Mouse (Mus musculus) embryonic facial prominence, embryonic 11.5 days (tissue): ENCODE measurements around the gene Rbm42. TPM values are rescaled to one million over a fixed set of nuclear protein-coding genes. Genes with fewer than 3 reads are reported as not detected.

Experiments used
- ATAC-seq: fragments of 200-750 bp; cut with Nextera tagmentation; replicated peaks from 2 replicates; pipeline ENCODE4 v1.8.0; 2017; ENCODE audit warnings: low read depth; ENCODE audit not compliant: insufficient number of reproducible peaks, low FRiP score, low TSS enrichment
- DNase-seq: peaks from one replicate; pipeline ENCODE4 v3.0.0-alpha.2; 2015; ENCODE audit warnings: low spot score
- H3K27ac ChIP-seq: fragments of 300-500 bp; sonication (generic); replicated peaks from 2 replicates; pipeline ENCODE4 v1.5.1; 2014; ENCODE audit warnings: mild to moderate bottlenecking, low read depth, low read length, control low read depth
- H3K27me3 ChIP-seq: fragments of 300-500 bp; sonication (generic); 2 replicates; pipeline ENCODE4 v1.6.1; 2014; ENCODE audit warnings: mild to moderate bottlenecking, low read length, moderate library complexity, mixed read lengths; ENCODE audit not compliant: control insufficient read depth, insufficient read depth
- H3K36me3 ChIP-seq: fragments of 300-500 bp; sonication (generic); replicated peaks from 2 replicates; pipeline ENCODE4 v1.6.1; 2014; ENCODE audit warnings: low read depth, mild to moderate bottlenecking, low read length, moderate library complexity, mixed read lengths; ENCODE audit not compliant: control insufficient read depth, insufficient read depth
- H3K4me1 ChIP-seq: fragments of 300-500 bp; sonication (generic); 2 replicates; pipeline ENCODE4 v1.6.1; 2014; ENCODE audit warnings: low read length, mixed read lengths; ENCODE audit not compliant: control insufficient read depth, insufficient read depth
- H3K4me2 ChIP-seq: fragments of 300-500 bp; sonication (generic); 2 replicates; pipeline ENCODE4 v1.6.1; 2014; ENCODE audit warnings: low read depth, mild to moderate bottlenecking, control low read depth, low read length, moderate library complexity
- H3K4me3 ChIP-seq: fragments of 300-500 bp; sonication (generic); 2 replicates; pipeline ENCODE4 v1.5.1; 2014; ENCODE audit warnings: low read depth, low read length, control low read depth
- H3K9ac ChIP-seq: fragments of 300-500 bp; sonication (generic); replicated peaks from 2 replicates; pipeline ENCODE4 v1.6.1; 2014; ENCODE audit warnings: mild to moderate bottlenecking, control low read depth, low read length
- H3K9me3 ChIP-seq: fragments of 300-500 bp; sonication (generic); replicated peaks from 2 replicates; pipeline ENCODE4 v1.6.1; 2016; ENCODE audit warnings: mild to moderate bottlenecking, low read length, inconsistent platforms, mixed read lengths; ENCODE audit not compliant: control insufficient read depth
- WGBS: fragments of 180-500 bp; shearing (Covaris S2); extraction: QIAGEN DNeasy Blood & Tissue Kit; methylation state at CpG from one replicate; pipeline ENCODE4 v1.1.7; 2014; 5-methylcytosine and 5-hydroxymethylcytosine counted together
- polyA plus RNA-seq: library from polyadenylated mRNA; unstranded; fragments of >200 nt; fragmentation: Nextera tagmentation; extraction: Ambion mirVana; gene quantifications from 2 replicates; pipeline ENCODE4 v1.2.1, GENCODE M21; 2014

The Rbm42 gene
- polyA plus RNA-seq, 1 experiment from 2014 or later: 108 TPM

DNA sequence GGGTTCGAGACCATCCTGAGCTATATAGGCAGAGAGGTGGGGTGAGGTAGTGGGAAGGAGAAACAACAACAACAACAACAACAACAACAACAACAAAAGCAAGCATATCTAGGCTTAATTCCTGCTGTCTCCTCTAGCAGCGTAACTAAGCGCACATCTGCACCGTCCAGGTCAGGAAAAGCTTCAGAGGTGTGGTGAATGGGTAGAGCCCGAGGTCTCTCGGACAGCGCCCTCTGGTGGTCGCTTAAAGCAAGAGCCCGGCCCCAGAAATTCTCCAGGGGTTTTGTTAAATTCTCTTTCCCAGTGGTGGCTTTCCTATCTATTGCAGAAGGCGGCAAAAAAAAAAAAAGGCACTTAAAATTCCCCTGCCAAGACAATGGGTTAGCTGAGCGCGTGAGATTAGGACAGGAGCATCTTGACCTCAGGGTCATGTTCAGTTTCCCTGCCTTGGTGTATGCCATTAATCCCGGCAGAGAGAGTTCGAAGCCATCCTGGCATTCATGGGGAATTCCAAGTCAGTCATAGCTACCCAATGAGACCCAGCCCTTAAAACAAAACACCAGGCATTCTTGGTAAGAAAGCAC lies 36.5 kb downstream of the Rbm42 start:
- peak; percentile 74 for DNase-seq

DNA sequence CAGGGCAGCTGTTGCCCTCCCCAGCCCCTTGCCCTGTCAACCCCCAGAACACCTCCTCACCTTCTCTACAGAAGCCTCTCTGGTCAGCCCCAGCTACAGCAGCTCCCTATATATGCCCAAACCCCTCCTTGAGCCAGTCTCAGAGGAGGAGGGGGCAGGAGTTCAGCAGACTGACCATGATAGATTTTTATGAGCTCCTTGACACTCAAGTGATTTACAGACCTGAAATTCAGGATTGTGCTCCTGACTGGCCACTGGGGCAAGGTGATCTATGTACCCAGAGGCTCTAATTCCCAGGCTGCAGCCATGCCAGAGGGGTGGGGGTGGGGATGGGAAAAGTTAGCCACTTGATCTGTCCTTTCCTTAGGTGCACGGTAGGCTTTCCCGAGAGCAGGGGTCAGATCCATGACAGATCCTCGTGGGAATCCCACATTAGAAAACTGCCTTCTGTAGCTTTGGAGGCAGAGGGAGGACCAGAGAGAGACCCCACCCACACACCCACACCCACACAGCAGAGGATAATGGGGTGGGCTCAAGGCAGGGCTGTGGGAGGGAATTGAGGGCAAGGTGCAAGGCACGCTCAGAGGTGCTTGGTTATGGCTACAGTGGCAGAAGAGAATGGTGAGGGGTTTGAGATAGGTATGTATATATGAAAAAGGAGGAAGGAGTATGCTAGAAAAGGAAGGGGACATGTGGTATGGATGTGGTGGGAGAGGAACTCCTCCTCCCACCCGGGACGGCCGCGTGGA lies 37.3 kb downstream of the Rbm42 start, which contains the start of gene Upk1a:
Gene Upk1a, minus strand, starts transcription at position 194 of the 749 bp plus-strand sequence.
- no peaks in the 10 kb centered on the region for H3K27me3 ChIP-seq
- ATAC-seq: 0 out of 2 replicates have a peak, but pooled peaks have one; percentile 16
- 75% methylated on average over 8 of the region's 8 CpGs for WGBS
- no peaks in the 10 kb centered on the region for H3K4me1 ChIP-seq
- DNase-seq: no peak
- H3K36me3 ChIP-seq: peaks cover 2% of the 10 kb centered on the region; the same call in 1 of the 2 replicates
- no peak within 1 kb of the TSS for H3K4me3 ChIP-seq
- no peak within 1 kb of the TSS for H3K27ac ChIP-seq
- H3K9ac ChIP-seq: no peak within 1 kb of the TSS
- no peak within 1 kb of the TSS for H3K4me2 ChIP-seq
- no peaks in the 10 kb centered on the region for H3K9me3 ChIP-seq

More for the DNA sequence above, 36.5 kb downstream of the Rbm42 start:
- H3K27ac ChIP-seq: no peak overlapping the region
- H3K4me3 ChIP-seq: no peak overlapping the region
- H3K4me1 ChIP-seq: no peaks in the 10 kb centered on the region
- 0 out of 2 replicates have a peak, but pooled peaks have one; percentile 41 for ATAC-seq
- H3K36me3 ChIP-seq: peaks cover 2% of the 10 kb centered on the region; the same call in 1 of the 2 replicates
- WGBS: 27% methylated on average over 14 of the region's 14 CpGs
- no peak overlapping the region for H3K4me2 ChIP-seq
- no peaks in the 10 kb centered on the region for H3K9me3 ChIP-seq
- H3K9ac ChIP-seq: no peak overlapping the region
- no peaks in the 10 kb centered on the region for H3K27me3 ChIP-seq

DNA sequence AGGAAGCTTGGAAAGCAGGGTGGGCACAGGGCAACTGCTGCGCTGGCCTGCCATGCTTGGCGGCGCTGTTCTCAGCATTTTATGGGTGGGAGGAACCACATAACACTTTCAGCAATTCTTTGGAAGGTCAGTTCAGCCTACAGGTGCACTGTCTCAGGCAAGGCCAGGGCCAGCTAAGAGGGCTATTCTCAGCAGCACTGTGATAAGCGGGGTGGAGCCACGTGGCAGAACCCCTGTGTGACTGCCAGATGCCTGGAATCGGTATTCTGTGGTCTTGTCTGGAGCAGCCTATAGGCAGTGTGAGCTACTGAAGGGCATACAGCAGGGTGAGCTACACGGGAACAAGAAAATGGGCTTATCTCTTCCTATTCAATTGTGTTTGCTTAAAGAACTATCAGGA lies 40.1 kb downstream of the Rbm42 start:
- Histone ChIP-seq H3K36me3 (no peaks in the 10 kb centered on the region), H3K9me3 (no peaks in the 10 kb centered on the region), H3K4me1 (no peaks in the 10 kb centered on the region), H3K4me3 (no peak overlapping the region), H3K4me2 (no peak overlapping the region), H3K27ac (no peak overlapping the region), H3K9ac (no peak overlapping the region), H3K27me3 (no peaks in the 10 kb centered on the region)
- ATAC-seq: no peak
- WGBS: 61% methylated on average over 7 of the region's 7 CpGs
- no peak for DNase-seq

DNA sequence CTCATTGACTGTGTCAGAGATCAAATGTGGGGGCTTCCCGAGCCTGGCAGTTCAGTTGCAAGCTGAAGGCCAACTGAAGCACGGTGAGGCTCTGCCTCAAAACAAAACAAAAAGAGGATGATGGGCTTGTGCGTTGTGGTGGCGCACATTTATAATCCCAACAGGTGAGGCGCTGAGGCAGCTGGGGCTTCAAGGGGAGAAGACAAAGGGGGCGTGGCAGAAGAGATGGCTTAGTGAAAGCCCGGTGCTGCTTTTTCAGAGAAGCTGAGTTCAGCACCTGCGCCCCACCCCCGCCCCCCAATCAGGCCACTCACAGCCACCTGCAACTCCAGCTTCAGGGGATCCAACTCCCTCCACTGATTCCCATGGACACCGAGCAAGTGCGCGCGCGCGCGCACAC lies 41.6 kb downstream of the Rbm42 start:
- Histone ChIP-seq H3K9me3 (no peaks in the 10 kb centered on the region), H3K27ac (no peak overlapping the region), H3K4me1 (no peaks in the 10 kb centered on the region), H3K27me3 (no peaks in the 10 kb centered on the region), H3K36me3 (no peaks in the 10 kb centered on the region), H3K4me2 (no peak overlapping the region), H3K4me3 (no peak overlapping the region), H3K9ac (no peak overlapping the region)
- no peak for ATAC-seq
- 51% methylated on average over 16 of the region's 16 CpGs for WGBS
- no peak for DNase-seq

DNA sequence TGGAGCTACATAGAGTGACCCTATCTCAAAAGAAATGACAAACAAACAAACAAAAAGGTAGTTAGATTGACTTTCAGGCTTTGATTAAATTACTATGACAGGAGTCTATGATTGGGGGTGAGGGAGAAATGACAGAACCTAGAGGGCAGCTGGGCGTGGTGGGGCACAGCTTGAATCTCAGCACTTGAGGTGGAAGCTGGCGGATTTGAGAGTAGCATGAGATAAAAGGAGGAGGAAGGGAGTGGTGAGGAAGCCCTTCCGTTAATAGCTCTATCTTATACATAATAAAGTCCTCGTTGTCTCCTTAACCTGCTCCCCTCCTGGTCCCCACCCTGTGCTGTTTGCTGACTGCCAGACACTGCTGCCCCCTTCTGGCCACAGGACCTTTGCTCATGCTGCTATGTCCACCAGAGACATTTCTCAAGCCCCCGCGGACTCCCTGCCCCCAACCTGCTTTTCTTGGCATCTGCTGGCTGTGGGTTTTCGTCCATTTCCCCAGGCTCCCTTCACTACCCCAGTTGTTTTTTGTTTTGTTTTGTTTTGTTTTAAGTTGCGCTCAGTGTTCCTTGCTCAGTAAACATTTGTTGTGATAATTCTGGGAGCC lies 42.3 kb downstream of the Rbm42 start:
- H3K4me3 ChIP-seq: no peak overlapping the region

DNA sequence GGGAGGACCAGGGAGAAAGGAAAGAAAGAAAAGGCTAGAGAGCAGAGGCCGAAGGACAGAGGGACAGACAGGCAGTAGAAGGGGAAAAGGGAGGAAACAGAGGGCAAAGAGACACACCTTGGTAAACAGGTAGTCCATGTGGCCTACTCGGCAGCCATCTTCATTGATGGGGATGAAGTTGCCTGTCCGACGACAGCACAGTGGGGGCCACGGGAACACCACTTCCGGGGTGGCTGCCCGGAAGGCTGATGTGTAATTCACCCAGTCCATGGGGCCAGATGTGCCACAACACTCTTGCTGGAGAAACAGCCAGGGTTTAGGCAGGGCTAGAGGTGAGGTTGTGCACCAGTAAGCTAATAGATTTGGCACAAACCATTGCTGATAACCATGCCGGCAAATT lies 45.2 kb downstream of the Rbm42 start:
- Histone ChIP-seq H3K36me3 (no peaks in the 10 kb centered on the region), H3K4me1 (no peaks in the 10 kb centered on the region), H3K27me3 (no peaks in the 10 kb centered on the region), H3K4me2 (no peak overlapping the region), H3K9ac (no peak overlapping the region), H3K9me3 (no peaks in the 10 kb centered on the region), H3K27ac (no peak overlapping the region), H3K4me3 (no peak overlapping the region)
- WGBS: 83% methylated on average over 8 of the region's 8 CpGs
- ATAC-seq (no peak), DNase-seq (no peak)

More for the DNA sequence above, 42.3 kb downstream of the Rbm42 start:
- DNase-seq (peak; percentile 66), ATAC-seq (no peak; the same call in 1 of the 2 replicates)
- no peaks in the 10 kb centered on the region for H3K36me3 ChIP-seq
- WGBS: 31% methylated on average over 8 of the region's 8 CpGs
- H3K9me3 ChIP-seq: no peaks in the 10 kb centered on the region
- no peaks in the 10 kb centered on the region for H3K27me3 ChIP-seq
- H3K9ac ChIP-seq: no peak overlapping the region
- H3K27ac ChIP-seq: no peak overlapping the region
- H3K4me2 ChIP-seq: no peak overlapping the region
- H3K4me1 ChIP-seq: no peaks in the 10 kb centered on the region

DNA sequence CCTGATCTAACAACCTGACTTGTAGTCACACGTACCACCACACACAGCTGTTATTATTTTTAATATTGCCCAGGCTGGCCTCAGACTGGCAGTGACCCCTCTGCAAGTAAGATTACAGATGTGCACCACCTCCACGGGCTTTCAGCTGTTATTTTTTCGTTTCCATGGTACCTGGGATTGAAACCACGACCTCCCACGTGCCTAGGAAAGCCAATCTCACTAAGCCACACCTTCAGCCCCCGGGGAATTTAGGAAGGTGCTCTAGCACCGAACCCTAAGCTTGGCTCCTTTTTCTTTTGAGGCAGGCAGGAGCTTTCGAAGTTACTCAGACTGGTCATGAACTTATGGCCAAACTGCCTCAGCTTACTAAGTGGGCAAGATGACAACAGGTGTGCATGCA lies 45.7 kb downstream of the Rbm42 start:
- H3K4me1 ChIP-seq: no peaks in the 10 kb centered on the region
- 49% methylated on average over 8 of the region's 8 CpGs for WGBS
- H3K36me3 ChIP-seq: no peaks in the 10 kb centered on the region
- no peak for ATAC-seq
- no peaks in the 10 kb centered on the region for H3K27me3 ChIP-seq
- H3K27ac ChIP-seq: no peak overlapping the region
- H3K4me2 ChIP-seq: no peak overlapping the region
- DNase-seq: no peak
- H3K9me3 ChIP-seq: no peaks in the 10 kb centered on the region
- H3K4me3 ChIP-seq: no peak overlapping the region
- no peak overlapping the region for H3K9ac ChIP-seq

DNA sequence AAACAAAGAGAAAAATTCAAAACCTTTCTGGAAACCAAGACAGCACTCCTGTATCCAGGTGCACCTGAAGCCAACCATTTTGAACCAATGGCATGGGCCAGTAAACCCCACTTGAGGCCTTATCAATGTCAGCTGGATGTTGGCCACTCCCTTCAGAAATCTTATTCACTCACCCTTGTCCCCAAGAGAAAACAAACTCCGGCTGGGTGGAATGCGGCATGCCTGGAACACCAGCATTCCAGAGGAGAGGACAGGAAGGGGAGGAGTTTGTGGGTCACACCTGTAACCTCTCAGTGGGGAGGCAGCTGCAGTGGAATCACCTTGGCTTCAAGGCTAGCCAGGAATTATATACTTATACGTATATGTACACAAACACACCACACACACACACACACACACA lies 47.5 kb downstream of the Rbm42 start:
- no peak overlapping the region for H3K4me3 ChIP-seq
- peak; percentile 49 for DNase-seq

More for the DNA sequence above, 47.5 kb downstream of the Rbm42 start:
- 23% methylated on average over 3 of the region's 3 CpGs for whole genome bisulfite sequencing
- no peak for ATAC-seq
- H3K9me3 ChIP-seq: no peaks in the 10 kb centered on the region
- no peaks in the 10 kb centered on the region for H3K36me3 ChIP-seq
- no peaks in the 10 kb centered on the region for H3K4me1 ChIP-seq
- H3K4me2 ChIP-seq: no peak overlapping the region
- H3K27me3 ChIP-seq: no peaks in the 10 kb centered on the region
- H3K27ac ChIP-seq: no peak overlapping the region
- H3K9ac ChIP-seq: no peak overlapping the region
